Mouse (Mus musculus): ENCODE results near the gene Sema4d.

Gene Sema4d

DNA sequence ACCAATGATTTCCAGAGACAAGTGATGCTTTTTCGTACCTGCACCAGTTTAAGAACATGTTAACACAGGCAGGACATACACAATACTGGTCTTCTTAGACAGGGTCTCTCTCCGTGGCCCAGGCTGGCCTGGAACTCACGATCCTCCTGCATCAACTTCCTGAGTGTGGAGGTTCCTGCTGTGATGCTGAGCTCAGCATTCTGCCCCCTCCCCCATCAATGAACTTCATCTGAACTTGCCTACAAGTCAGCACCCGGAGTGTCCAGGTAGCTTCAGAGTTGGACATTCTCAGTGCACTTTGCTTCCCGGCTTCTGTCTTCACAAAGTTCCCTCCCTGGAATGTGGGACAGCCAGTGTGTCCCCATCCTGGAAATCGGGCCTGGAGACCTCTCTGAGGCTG lies 69.0 kb downstream of the Sema4d start:
- DNase-seq: no peak

DNA sequence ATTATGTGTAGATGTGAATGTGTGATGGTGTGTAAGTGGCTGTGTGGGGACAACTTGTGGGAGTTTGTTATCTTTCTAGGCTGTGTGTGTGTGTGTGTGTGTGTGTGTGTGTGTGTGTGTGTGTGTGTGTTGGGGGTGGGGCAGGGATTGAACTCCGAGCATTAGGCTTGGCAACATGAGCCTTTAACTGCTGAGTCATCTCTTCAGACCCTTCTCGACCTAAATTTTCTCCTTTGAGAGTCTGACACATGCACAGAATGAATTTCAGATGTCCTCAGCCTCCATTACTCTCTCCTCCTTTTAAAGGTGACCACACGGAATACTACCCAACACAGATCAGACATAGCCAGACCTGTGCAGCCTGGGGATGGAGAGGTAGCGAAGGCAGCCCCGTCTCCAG lies 70.4 kb downstream of the Sema4d start:
- no peak for DNase-seq

DNA sequence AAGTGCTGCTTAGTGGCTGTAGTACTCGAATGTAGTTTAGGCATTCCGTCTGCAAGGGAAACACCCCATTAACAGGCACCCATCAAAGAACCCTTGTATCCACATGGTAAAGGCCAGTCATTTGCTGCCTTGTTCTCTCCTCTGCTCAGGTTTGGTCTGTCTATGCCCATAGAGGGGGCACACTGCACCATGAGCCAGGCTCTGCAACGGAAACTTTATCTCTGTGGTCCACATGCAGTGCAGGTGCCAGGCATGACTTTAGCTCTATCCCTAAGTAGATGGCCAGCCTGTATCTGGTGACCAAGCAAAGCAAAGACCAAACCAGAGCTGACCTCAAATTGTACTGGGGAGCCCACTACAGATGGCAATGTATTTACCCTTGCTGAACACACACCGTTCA lies 73.0 kb downstream of the Sema4d start:
- DNase-seq: no peak

DNA sequence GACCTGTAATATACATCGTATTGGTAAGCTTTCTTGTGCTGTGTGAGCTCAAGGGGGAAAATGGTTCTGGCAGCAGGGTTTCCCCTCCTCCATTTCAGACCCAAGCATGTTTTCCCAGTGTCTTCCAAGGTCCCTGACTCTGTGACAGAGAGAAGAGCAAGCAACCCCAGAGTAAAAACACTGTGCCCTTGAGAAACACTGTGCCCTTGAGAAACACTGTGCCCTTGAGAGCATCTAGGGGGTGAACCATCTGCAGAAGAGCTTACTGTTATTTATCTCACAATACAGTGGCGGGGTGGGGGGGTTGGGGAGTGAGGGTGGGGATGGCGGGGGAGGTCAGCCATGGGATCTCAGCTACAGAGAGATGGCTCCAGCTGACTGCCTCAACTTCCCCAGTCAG lies 74.3 kb downstream of the Sema4d start:
- no peak for DNase-seq

DNA sequence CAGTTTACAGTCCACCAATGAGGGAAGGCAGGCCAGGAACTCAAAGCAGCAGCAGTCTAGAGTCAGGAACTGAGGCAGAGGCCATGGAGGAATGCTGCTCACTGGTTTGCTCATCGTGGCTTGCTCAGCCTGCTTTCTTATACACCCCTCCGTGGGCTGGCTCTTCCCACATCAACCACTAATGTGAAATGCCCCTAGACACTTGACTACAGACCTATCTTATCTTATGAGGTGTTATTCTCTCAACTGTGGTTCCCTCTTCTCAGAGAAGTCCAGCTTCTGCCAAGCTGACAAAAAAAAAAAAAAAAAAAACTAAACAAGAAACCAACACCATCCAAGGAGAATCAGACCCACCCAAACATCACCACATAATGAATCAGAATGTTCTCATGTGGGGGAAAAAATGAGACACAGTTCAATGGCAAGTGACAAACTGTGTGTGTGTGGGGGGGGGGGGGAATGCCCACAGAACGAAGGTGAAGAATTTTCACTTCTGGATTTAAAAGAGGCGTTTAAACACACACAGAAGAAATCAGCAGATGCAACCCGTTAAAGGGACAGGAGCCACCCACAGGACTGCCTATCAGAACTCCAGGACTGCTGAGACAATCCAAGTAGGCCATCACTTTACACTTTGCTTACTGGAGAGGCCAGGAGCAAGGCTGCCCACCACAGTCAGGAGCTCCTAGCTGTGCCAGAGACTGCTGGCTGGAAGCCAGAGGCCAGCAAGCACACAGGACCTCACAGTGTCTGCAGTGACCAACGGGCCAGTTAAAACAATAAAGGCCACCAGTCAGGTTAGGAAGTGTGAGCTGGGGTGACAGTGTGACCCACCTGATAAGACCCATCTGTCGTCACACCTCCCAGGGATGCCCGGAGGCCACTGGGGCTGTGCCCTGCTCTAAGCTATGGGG lies 76.9 kb downstream of the Sema4d start:
- peak; percentile 43 to 56 for DNase-seq

DNA sequence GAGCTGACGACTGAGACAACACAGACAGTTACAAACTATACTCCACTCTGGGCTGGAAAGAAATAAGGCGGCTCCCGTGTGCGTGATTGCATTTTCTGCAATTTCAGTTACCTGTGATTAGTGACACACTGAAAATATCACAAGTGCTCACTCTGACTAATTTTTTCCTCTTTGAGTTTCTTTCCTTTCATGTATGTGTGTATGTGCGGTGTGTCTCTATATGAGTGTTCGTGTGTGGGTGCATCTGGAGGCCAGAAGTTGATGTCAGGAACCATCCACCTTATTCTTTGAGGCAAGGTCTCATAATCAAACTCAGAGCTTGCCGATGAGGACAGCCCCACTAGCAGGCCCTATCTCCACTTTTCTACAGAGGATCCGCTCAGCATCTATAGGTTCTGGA lies 81.5 kb downstream of the Sema4d start:
- DNase-seq: no peak

DNA sequence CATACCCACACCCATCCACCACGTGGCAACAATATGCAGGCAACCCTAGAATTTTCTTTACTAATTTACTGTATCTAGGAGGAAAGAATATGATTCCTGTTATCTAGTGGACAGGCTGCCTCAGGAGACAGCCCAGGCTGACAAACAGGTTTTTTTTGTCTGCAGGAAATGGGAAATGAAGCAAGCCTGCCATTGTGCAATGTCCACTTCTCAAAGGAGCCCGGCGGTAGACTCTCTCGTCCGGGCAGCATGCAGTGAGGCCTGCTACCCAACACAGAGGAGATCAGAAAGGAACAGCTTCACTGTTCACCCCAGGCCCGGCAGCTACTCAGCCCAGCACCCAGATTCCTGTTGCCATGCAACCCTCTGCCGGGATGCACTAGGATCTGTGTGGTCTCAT lies 82.8 kb downstream of the Sema4d start:
- DNase-seq: no peak

DNA sequence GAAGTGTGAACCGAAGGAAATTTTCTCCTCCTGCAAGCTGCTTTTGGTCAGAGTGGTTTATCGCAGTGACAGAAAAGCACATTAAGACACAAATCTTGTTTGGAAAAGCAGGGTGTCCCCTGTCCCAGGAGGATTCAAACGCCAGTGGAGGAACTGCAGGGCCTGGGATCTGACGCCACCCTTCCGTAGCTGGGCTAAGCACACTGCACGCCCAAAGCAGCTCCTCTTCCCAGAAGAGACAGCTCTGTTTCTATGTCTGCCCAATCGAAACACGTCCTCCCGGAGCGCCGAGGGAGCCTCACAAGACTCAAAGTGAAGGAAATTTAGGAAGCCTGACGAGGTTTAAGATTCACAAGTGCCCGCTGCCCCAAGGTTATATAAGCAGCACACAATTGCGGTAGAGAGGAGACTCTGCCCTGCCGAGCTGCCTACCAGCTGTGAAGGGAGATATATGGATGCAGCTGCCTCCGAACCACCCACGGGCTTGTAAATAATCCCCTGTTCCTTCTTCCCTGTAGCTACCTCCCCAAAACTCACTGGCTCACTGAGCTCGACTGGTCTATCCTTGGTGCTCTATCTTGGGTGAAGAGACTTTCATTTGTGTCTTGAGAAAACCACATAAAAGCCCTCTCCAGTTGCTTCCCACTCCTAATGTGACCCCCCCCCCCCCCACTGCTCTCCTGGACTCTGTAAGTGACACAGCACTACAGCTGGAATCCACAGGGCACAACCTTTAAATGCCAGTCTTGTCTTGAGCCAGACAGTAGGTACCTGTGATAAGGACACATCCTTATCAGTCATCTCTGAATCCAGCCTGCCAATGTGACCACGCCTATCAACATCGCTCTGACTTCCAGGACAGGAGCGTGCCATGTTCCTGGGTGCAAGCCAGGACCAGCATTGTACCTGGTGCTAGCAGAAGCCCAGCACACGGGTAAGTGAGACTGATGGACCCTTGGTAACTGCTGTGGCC lies 87.4 kb downstream of the Sema4d start:
- peak in 1 of 2 experiments; percentile 26 for DNase-seq

DNA sequence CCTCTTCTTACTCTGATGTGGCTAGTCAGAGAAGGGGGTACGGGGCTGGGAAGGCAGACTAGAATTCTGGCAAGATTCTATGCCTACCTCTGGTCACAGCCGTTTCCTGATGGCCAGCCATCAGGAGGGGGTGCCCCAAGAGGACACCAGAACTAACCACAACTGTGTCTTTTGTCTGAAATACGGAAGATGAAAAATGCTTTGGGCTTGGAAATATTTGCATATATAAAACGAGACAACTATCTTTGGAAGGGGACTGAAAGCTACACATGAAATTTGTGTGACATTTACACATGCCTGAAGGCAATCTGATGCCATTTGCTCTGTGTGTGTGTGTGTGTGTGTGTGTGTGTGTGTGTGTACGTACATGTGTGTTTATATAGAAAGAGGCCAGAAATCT lies 89.7 kb downstream of the Sema4d start:
- no peak for DNase-seq

DNA sequence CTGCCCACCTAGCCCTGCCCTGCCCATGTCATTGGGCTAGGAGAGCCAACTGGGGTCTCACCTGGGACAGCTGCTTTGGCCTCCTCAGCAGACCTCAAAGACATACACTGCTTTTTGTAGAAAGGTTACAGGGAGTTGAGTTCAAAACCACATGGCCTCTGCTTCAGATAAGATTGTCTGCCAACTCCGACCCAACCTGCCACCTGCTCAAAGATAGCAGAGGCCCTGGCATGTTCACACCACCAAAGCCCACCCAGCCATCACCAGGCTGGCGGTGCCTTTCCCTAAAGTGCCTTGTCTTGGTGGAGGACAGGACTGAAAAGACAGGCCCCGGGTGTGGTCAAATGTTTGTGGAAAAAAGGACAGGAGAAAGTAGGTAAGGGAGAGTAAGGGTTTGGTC lies 95.2 kb downstream of the Sema4d start:
- DNase-seq: no peak

DNA sequence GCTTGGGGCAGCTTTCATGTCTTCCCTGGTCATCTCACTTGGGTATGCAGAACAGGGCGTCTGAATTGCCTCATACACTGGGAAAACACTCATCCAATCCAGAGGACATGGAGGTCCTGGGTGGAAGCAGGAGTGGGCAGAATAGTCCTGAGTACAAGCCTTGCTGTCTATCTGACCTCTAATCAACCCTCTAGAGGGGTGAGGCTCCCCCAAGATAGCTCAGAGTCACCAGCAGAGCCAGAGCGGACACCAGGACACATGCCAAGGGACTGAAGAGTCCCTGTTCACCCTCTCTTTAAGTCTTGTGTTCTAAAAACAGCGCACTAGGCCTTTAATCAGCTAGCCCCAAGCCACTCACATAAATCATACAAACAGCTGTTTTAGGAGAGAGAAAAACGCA lies 95.7 kb downstream of the Sema4d start:
- no peak for DNase-seq

DNA sequence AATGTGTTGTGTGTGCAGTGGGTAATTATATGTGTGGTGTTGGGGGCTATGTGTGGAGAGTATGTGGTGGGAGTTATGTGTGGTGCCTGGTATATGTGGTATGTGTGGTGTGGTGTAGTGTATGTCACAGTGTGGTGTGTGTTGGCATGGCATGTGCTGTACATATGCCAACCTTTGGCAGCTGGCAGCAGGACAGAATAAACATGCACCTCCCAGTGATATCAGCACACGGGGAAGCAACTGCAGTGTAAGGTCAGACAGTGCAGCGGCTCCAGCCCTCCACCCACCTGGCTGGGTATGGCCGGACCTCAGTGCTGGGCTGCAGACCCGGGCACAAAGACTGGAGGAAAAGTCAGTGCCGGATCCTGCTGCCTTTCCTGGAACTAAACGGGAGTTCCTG lies 96.1 kb downstream of the Sema4d start:
- no peak for DNase-seq

DNA sequence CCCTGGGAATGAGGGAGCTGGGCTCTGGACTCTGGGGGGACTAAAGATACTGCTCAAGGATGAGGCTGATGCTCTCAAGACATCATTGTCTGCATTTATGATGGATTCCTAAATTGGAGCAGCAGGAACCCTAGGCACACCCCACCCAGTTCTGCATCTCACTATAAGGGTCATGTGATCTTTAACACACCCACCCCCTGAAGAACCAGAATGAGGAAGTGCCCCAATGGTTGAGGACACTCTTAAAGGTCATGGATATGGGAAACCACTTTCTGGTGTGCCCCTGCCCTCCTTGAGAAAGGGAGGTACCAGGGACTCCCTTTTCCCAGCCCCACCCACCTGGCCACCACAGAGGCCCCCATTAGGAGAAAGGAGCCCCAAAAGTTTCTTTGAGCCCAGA lies 97.1 kb downstream of the Sema4d start:
- DNase-seq: no peak

DNA sequence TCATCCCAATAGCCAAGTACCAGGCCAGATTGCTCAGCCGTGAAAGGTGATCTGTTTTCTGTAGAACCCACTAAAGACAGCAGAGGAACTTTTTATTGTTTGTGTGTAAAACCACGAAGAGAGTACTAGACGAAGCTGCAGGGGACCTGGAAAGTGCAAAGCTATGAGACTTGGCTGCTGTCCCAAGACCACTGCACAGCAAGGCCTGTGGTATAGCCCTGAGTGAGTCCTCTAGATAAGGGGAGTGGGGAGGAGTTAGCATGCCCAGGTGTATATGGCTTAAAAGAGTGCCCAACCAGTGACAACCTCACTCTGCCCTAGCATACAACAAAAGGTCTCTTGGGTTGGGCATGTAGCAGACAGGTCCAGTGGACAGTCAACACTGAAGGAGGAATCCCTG lies 104.9 kb downstream of the Sema4d start:
- no peak for DNase-seq

DNA sequence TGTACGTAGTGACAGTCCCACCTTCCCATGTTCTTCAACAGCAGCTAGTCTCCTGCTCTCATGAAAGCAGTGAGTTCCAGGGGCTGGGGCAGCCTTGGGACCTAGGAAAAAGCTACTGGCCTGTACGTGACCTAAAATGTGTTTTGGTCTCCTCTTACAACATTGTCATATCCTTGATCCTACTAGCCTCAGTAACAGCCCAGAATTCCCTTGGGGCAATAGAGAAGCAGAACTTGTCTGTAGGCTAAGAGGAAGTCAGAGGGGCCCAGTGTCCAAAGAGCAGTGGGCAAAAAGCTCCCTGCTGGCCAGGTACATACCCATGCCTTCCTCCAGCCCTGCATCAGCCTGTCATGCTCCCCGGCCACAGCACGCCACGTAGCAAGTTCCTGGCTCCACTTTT lies 106.6 kb downstream of the Sema4d start:
- no peak for DNase-seq

DNA sequence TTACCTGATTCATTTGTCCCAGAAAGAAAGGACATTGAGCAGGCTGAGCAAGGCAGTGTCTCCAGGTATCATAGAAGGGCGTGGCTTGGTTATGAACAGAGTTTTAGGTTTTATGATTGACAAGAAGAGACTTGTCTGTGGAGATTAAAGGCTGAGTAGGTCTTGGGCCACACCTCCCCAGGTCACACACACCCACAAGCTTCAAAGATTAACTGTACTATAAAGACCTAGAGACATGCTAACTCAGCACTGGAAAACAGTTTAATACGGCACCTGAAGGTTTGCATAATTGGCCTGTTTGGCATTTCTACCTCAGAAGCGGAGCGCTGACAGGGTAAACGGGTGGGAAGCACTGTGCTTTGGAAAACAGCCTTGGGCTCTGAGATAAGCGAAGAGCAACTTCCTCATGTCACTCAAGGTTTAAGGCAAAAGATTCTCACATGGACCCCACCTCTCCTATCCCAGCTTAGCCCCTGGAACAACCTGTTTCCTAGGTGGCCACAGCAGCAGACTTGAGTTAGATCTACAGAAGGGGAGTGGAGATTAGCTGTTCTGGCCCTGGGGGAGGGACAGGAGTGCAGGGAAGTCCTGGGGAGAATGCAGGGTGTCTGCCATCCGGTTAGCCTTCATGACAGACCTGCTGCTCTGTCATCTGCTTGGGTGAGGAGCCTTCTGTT lies 108.1 kb downstream of the Sema4d start:
- DNase-seq: no peak

DNA sequence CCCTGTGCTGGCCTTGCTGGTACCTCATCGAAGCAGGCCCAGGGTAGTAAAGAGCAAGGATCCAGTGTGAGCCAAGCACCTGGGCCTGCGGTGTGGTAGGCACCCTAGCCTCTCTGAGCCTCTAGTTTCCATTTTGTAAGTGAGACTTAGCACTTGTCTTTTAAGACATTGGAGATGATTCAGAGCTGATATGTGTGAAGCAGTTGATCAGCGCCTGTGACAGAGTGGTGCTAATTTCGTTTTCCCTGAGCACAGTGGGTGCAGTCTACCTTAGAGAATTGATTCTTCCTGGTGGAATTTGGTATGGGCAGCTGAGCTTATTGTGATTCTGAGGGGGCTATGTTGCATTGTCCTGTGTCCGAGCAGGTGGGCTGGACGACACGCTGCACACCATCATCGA lies 111.9 kb downstream of the Sema4d start:
- no peak for DNase-seq

DNA sequence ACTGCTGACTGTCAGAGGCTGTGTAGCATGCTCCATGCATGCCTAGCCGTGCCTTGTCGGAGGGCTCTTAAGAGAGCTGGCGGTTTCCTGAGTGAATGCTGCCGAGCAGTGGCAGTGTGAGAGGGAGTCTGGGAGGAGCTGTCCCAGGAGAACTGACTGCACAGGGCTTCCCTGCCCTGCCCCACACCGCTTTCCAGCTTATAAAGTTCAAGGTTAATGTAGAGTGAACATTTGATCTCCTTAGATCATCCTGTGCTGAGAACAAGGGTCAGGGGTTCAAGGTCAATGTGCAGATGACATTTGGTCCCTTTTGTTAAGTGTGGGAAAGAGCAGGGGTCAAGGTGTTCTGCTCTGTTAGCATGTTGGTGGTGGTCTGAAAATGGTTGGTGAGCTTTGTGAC lies 112.5 kb downstream of the Sema4d start:
- no peak for DNase-seq

DNA sequence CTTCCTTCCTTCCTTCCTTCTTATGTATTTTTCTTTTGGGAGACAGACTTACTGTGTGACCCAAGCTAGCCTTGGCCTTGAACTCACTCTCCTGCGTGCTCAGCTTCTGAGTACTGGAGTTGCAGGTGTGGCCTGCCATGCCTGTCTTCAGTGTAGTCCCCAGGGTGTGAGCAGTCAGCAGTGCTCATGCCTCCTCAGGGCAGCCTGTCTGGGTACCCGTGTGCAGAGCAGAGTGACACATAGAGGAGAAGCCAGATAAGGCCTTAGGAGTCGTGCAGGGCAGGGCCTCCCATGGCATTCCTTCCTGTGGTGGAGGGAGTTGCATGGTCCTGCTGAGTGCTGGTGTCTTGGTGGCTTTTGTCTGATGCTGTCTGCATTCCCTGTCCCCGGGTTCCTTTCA lies 114.2 kb downstream of the Sema4d start:
- no peak for DNase-seq

DNA sequence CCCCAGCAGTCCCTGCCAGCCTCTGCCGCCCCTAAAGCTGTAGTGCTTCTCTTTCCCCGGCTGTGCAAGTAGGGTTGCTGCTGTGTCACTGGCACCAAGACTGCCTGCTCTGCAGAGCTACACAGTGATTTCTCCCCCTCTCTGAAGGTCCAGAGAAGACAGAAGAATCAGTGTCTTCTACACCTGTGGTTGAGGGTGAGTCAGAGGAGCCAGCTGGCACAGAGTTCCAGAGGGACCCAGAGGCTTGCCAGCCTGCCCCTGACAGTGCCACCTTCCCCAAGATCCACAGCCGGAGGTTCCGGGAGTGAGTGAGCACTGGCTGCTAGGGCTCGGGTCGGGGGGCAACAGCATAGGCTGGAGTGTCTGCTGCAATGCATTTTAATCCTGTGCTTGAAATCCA lies 114.9 kb downstream of the Sema4d start:
- no peak for DNase-seq

DNA sequence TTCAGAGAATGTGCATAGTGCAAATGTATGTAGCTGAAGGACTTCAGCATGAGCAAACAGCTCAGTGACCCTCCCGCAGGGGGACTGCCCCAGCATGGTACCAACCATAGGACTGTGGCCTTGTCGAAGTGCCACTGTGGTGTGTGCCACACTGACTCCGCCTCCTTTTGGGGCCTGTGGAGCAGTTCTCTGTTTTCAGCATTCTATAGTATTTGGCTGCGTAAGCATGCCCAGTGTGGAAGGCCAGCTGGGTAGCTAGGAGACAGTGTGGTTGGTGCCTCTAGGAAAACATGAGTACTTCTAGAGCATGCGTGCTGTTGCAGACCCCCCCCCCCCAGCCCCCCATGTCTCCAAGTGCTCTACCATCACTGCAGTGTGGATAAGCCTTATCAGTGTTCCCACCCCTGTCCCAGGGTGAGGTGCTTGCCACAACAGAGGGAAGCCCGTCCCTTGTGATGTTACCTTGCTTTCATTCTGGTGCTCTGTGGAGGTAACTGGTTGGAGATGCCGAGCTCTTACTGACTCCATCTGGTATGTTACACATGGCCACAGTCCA lies 115.8 kb downstream of the Sema4d start:
- DNase-seq: no peak

DNA sequence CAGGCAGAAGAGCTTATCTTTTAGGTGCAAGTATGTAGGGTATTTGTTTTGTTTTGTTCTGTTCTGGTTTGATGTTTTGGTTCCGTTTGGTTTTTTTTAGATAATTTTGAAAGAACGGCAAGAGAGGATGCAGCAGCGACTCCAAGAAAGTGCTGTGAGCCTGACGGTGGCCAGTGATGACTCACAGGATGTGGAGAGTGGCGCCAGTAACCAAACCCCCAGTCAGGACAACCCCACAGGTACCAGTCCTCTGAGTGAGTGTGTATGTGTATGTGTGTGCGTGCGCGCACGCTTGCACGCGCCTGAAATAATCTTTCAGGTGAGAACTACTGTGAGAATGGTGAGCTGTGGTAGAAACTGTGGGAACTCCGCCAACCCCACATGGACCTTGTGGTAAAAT lies 116.5 kb downstream of the Sema4d start:
- no peak for DNase-seq

DNA sequence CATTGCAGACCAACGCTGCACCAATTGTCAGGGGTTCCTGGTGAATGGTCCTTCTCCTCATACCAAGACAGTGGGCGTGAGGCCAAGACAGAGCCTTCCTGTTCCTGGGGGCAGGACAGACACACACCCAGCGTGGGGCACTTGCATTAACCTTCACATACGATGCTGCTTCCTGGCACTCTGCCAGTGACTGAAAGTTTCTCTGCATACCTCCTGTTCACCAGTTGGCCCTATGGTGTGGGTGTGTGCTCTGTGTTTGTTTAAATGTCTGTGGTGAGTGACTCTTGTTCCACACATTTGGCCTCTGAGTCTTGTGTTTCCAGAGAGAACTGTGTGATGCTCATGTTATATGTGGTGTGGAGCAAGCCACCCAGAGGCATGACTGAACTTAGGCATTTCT lies 116.9 kb downstream of the Sema4d start:
- DNase-seq: no peak

Data from kidney, postnatal 4 days (tissue).